Mouse (Mus musculus) mammary gland, adult 2 months (tissue): ENCODE measurements around the gene Srd5a1. TPM values are rescaled to one million over a fixed set of nuclear protein-coding genes. Genes with fewer than 3 reads are reported as not detected.

Source experiments
- polyA plus RNA-seq: library from polyadenylated mRNA; depleted of rRNA; stranded (reverse); fragments of >200 nt; gene quantifications from 2 replicates; pipeline ENCODE4 v1.2.3, GENCODE M21; 2012; ENCODE audit warnings: low replicate concordance; rRNA removed

Srd5a1 gene
- polyA plus RNA-seq: 3.2 TPM in 2 replicates

GRCm38 (mm10) chr13:69611398-69612174 lies at the start of gene Srd5a1:
Srd5a1 (minus strand) TSS chr13:69611442.

DNA sequence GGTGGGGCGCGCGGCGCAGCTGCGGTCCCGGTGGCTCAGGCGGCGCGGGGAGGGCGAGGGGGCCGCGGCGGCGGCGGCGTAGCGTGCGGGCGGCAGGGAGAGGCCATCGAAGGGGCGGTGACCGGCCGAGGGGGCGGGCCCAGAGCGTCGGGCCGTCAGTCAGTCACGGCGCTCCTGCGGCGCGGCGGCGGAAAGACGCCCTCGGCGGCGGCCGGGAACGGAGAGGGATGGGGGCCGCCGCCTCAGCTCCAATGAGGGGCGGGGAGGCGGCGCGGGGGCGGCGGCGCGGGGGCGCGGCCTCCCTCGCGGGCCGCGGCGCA lies 76.9 kb downstream of the Srd5a1 start, which contains the start of gene Tent4a:
Tent4a (minus strand) TSS at position 284 of the 320 bp plus-strand sequence.

GRCm38 (mm10) chr13:69533405-69534333 lies 77.6 kb downstream of the Srd5a1 start, which contains the start of gene Nsun2:
Nsun2 (plus strand) TSS chr13:69533746.

Other genes starting within 250 kb of the Srd5a1 start
- 40.5 and 61.8 TPM in 2 replicates for gene Nsun2, start 77.7 kb downstream of the Srd5a1 start, polyA plus RNA-seq
- 12.5 and 13.5 TPM in 2 replicates for gene Tent4a, start 76.8 kb downstream of the Srd5a1 start, polyA plus RNA-seq
- gene Ube2ql1, start 128.4 kb upstream of the Srd5a1 start, polyA plus RNA-seq: 0.68 and 0.99 TPM in 2 replicates
- 26.9 and 28.2 TPM in 2 replicates for gene Med10, start 191.0 kb upstream of the Srd5a1 start, polyA plus RNA-seq